Mouse (Mus musculus): ENCODE measurements around the gene Tgm2.

GRCm38 (mm10) chr2:158142981-158143380 is 3.3 kb downstream of the Tgm2 start:
- TF ChIP-seq CTCF (IDR thresholded peaks at IDR 0.05; ENCODE audit: extremely low read depth, insufficient read depth, low read length): no peak
- TF ChIP-seq POLR2A (IDR thresholded peaks at IDR 0.05; ENCODE audit: extremely low read depth, insufficient read depth, low read length): no peak
